ENCODE assay signal across 15 mouse cellular contexts in genomic region chr7:18917931-18918330, GRCm38 (mm10). TPM values are rescaled to one million over a fixed set of nuclear protein-coding genes. Genes with fewer than 3 reads are reported as not detected.
A peak's percentile ranks its signal among the peaks of the same experiment; 100 is the strongest.
DNase-seq lines count a peak whose midpoint lies in the region.
"Had no signal": no experiment of that assay in that cellular context is flagged by ENCODE, and none has a peak within 500 bp of the region (broad histone marks: within the 10 kb centered on the region; RNA-seq: fewer than 3 reads in every experiment).

No protein-coding gene starts in this region.

- 60% methylated on average over 3 of the region's 3 CpGs for WGBS in heart, embryonic 10.5 days

- no peaks in the 10 kb centered on the region for H3K9me3 ChIP-seq in heart, embryonic 10.5 days
- H3K9me3 ChIP-seq: G1E; limb, embryonic 10.5 days; liver, embryonic 13.5 days; lung, embryonic 15.5 days; midbrain, embryonic 12.5 days; stomach, embryonic 15.5 days had no signal

- H3K27me3 ChIP-seq in heart, embryonic 10.5 days (ENCODE audit: insufficient read depth, poor library complexity, severe bottlenecking), result peaks cover 13% of the 10 kb centered on the region
- H3K27me3 ChIP-seq: midbrain, embryonic 12.5 days; stomach, embryonic 15.5 days had no signal

- no peak overlapping the region for H3K4me3 ChIP-seq in heart, embryonic 10.5 days
- H3K4me3 ChIP-seq: limb, embryonic 10.5 days; liver, embryonic 13.5 days; lung, embryonic 15.5 days; midbrain, embryonic 12.5 days; stomach, embryonic 15.5 days had no signal

- H3K27ac ChIP-seq in heart, embryonic 10.5 days, result no peak overlapping the region
- H3K27ac ChIP-seq: limb, embryonic 10.5 days; liver, embryonic 13.5 days; lung, embryonic 15.5 days; midbrain, embryonic 12.5 days; stomach, embryonic 15.5 days had no signal

- H3K36me3 ChIP-seq in heart, embryonic 10.5 days, result no peaks in the 10 kb centered on the region
- H3K36me3 ChIP-seq: G1E; limb, embryonic 10.5 days; liver, embryonic 13.5 days; lung, embryonic 15.5 days; midbrain, embryonic 12.5 days; stomach, embryonic 15.5 days had no signal

- H3K4me1 ChIP-seq in heart, embryonic 10.5 days, result peaks cover 6% of the 10 kb centered on the region
- H3K4me1 ChIP-seq: liver, embryonic 13.5 days; stomach, embryonic 15.5 days had no signal

- peak; percentile 57 to 69 for DNase-seq in heart, adult 18-20 months
- DNase-seq in heart, embryonic 10.5 days (ENCODE audit: low spot score), result no peak
- peak; percentile 32 for DNase-seq in layer of hippocampus, adult 9-11 months
- no peak for DNase-seq in layer of hippocampus, adult 11-12 months (ENCODE audit: low spot score)
- DNase-seq in adipocyte (ENCODE audit: low spot score), result peak; percentile 60
- peak; percentile 49 for DNase-seq in gonadal fat pad, adult 2 months (ENCODE audit: low read depth)
- no peak for DNase-seq in ovary, postnatal 36 days (ENCODE audit: low spot score)
- DNase-seq: cerebellum, postnatal 25 days; liver, embryonic 13.5 days had no signal

RNA-seq across cellular contexts. Expression of gene Ccdc61, which starts 7.7 kb away (rescaled TPM):
- 10 to 100 TPM in 1 of 2 experiments, 1 to 10 TPM in 1; 8.8 to 10.2 TPM for total RNA-seq in heart, adult 18-20 months (2021)
- polyA plus RNA-seq in heart, embryonic 10.5 days (2016; fragmentation: Nextera tagmentation; extraction: Ambion mirVana), result 26.9 and 29.4 TPM in 2 replicates
- 20.1 and 23.2 TPM in 2 replicates for polyA plus RNA-seq in gonadal fat pad, adult 2 months (2012; rRNA removed)

RNA-seq across cellular contexts. Expression of gene Nova2, which starts 7.8 kb away (rescaled TPM):
- total RNA-seq in heart, adult 18-20 months (2021), result 1 to 10 TPM; 4.4 to 4.9 TPM
- polyA plus RNA-seq in heart, embryonic 10.5 days (2016; fragmentation: Nextera tagmentation; extraction: Ambion mirVana), result 0.53 and 0.57 TPM in 2 replicates
- 1.3 and 2.1 TPM in 2 replicates for polyA plus RNA-seq in gonadal fat pad, adult 2 months (2012; rRNA removed)
- polyA plus RNA-seq: CD4-positive, CD25-positive, alpha-beta regulatory T cell, adult 4 months; G1E had no signal

RNA-seq across cellular contexts. Expression of gene Pglyrp1, which starts 46.8 kb away (rescaled TPM):
- total RNA-seq in heart, adult 18-20 months (2021), result 1 to 10 TPM; 1.6 to 5.5 TPM
- 0.26 and 0.43 TPM in 2 replicates for polyA plus RNA-seq in heart, embryonic 10.5 days (2016; fragmentation: Nextera tagmentation; extraction: Ambion mirVana)
- polyA plus RNA-seq in gonadal fat pad, adult 2 months (2012; rRNA removed), result 6.2 and 7.1 TPM in 2 replicates
- total RNA-seq: G1E had no signal
- polyA plus RNA-seq: G1E had no signal

Comparison
In these comparisons a context has a peak if more than half of its experiments do, and no peak if none do; other contexts are left out.
1. DNase-seq: peak in heart, adult 18-20 months (2 of 2), layer of hippocampus, adult 9-11 months (single experiment), adipocyte (single experiment) and gonadal fat pad, adult 2 months (single experiment); none in heart, embryonic 10.5 days (single experiment), layer of hippocampus, adult 11-12 months (single experiment) and ovary, postnatal 36 days (single experiment).